Mouse (Mus musculus): ENCODE data around the gene Chrna4.

Chrna4 gene

DNA sequence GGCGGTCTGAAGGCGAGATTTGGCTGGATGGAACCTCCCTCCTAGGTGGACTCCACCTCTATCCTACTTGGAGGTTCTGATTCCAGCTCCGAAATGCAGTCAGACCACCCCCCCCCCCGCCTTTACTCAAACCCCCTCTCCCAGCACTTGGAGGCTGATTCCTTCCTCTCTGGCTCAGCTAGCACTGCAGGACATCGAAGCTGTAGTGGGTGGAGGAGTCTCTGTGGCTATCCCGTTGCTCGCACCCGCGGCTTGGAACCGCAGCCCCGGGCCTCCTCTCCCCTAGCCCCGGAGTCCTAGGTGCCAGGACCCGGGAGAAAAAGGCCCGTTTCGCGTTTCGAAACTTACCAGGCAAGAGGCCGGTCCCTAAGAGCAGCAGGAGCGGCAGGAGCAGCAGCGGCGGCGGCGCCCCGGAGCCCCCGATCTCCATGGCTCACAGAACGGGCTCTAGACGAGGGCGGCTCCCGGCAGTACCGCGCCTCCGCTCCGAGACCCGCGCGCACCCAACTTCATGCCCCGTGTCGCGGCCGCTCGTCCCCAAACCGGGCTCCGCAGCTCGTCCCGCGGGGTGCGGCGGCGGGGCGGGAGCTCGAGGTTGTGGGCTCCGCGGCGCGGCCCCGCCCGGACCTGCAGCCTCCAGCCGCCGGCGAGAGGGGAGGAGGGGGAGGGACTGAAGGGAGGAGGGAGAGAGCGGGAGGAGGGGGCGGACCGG is 4.5 kb downstream of the Chrna4 start:
- peak in 1 of 2 experiments; percentile 23 for DNase-seq (ENCODE audit: low spot score in 2 of 2)

DNA sequence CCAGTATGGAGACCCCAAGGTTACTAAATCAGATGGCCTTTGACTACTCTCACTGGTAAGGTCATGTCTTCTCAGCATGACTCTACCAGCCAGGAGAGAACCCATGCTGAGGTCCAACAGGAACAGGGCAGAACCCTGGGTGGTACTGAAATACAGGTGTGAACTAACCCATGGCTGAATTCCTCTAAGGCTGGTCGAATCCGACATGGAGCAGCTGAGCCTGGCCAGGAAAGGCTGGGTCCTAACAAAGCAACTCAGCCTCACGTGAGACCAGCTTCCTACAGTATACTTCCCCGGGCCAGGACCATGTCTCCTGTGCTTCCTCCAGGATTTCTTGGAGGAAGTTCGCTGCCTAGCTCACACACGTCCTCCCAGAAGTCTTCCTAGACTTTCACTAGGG is 6.8 kb downstream of the Chrna4 start:
- no peak for DNase-seq (ENCODE audit: low spot score in 2 of 2)

- no peak for DNase-seq (ENCODE audit: low spot score in 2 of 2)
These were observed 8.2 kb downstream of the Chrna4 start for GRCm38 (mm10) chr2:181035186-181035585.

DNA sequence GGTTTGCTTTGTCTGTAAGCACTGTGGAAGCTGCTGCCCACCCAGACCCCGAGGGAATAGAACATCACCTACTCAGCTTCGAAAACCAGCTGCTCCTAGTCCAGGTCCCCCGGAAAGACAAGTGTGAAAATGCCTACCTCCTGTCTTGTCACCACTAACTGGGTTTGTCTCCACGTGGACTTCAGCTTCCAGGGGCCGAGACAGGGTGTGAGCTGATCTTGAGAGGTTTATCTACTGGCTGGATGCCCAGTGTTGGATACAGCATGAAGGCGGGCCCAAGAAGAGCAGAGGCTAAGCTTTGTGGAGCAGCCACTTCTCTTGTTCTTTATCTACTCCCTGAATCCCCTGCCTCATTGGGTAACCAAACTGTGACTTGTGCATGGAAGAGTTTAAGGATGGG is 10.0 kb downstream of the Chrna4 start:
- DNase-seq (ENCODE audit: low spot score in 2 of 2): no peak

GRCm38 (mm10) chr2:181032407-181032806 is 10.9 kb downstream of the Chrna4 start:
- DNase-seq (ENCODE audit: low spot score in 2 of 2): no peak

GRCm38 (mm10) chr2:181031406-181031934 is 11.9 kb downstream of the Chrna4 start:
- no peak for DNase-seq (ENCODE audit: low spot score in 2 of 2)

GRCm38 (mm10) chr2:181008339-181008738 is 35.0 kb downstream of the Chrna4 start:
- no peak for DNase-seq (ENCODE audit: low spot score in 2 of 2)

DNA sequence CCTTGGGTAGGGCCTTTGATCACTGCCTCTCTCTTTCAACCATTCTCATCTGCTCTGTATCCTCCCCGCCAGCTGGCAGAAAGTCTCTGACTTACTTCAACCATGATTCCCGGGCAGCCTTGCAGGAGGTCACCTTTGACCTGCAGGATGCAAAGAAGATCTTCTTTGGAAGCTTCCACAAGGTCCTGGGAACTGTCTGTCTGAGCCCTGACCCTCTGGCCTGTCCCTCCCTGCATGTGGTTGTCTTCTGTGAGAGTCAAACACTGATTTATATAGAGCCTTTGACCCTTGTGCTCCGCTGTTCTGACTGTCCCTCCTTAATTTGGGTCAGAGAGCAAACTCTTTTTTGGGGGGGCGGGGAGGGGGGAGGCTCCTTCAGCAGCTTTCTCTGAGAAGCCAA is 36.3 kb downstream of the Chrna4 start:
- DNase-seq (ENCODE audit: low spot score in 2 of 2): no peak

DNA sequence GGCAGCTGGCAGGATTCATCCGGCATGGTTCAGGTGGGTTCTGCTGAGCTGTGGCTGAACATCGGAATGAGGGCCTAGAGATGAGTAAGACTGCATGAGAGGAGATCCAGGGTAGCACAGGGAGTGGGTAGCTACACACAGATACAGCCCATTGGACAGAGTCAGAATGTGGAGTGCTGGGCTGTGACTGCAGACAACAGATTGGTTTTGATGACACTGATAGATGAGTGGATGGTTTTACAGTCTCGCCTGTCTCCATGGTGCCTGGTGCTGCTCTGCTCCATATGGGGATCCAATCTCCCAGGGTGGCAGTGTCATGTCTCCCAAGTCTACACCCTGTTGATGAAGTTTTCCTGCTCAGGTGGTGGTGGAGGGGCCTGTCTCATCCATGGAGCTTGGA is 46.4 kb downstream of the Chrna4 start:
- DNase-seq (ENCODE audit: low spot score in 2 of 2): no peak

GRCm38 (mm10) chr2:180996436-180996835 is 46.9 kb downstream of the Chrna4 start:
- peak; percentile 42 to 60 for DNase-seq (ENCODE audit: low spot score in 2 of 2)

DNA sequence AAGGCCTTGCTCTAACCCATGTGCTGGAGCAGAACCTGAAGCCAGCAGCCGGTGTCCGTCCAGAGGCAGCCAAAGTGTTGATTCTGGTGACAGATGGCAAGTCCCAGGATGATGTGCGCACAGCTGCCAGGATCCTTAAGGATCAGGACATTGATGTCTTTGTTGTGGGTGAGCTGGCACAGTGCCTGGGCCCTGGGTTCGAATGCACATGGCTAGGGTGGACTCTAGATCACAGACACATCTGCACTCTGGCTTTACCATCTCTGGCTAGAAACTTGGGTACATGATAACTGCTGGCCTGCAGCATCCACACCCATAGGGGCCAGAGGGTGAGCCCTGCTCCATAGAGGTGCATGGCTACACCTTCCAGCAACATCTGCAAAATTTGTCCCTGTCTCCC is 47.9 kb downstream of the Chrna4 start:
- DNase-seq (ENCODE audit: low spot score in 2 of 2): no peak

GRCm38 (mm10) chr2:180994360-180994759 is 49.0 kb downstream of the Chrna4 start:
- no peak for DNase-seq (ENCODE audit: low spot score in 2 of 2)

GRCm38 (mm10) chr2:180990347-180990746 is 53.0 kb downstream of the Chrna4 start:
- no peak for DNase-seq (ENCODE audit: low spot score in 2 of 2)

- DNase-seq (ENCODE audit: low spot score in 2 of 2): no peak
These were observed 54.4 kb downstream of the Chrna4 start for GRCm38 (mm10) chr2:180988948-180989347.

DNA sequence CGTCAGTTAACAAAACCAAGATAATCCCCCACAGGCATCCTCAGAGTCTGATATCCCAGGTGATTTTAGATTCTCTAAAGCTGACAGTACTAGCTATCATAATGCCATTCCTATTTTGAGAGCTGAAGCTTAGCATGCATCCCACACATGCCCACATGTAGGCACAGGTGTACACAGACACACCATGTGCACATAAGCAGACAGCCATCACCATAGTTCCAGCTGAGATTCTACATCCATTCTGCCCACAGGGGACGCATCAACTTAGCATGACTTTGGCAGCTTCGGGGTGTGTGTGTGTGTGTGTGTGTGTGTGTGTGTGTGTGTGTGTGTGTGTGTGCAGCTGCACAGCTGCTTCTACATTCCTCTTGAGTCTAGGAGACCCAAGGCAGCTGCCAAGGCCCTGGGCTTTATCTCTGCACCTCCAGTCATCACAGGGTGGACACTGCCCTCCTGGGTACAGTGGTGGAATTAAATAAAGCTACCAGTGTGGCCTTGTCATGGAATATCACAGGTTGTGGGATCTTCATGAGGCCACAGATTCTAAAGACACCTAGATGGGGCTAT is 54.9 kb downstream of the Chrna4 start:
- DNase-seq (ENCODE audit: low spot score in 2 of 2): no peak

- no peak for DNase-seq (ENCODE audit: low spot score in 2 of 2)
These were observed 55.8 kb downstream of the Chrna4 start for GRCm38 (mm10) chr2:180987432-180988030.

GRCm38 (mm10) chr2:180987001-180987400 is 56.3 kb downstream of the Chrna4 start:
- DNase-seq (ENCODE audit: low spot score in 2 of 2): no peak

DNA sequence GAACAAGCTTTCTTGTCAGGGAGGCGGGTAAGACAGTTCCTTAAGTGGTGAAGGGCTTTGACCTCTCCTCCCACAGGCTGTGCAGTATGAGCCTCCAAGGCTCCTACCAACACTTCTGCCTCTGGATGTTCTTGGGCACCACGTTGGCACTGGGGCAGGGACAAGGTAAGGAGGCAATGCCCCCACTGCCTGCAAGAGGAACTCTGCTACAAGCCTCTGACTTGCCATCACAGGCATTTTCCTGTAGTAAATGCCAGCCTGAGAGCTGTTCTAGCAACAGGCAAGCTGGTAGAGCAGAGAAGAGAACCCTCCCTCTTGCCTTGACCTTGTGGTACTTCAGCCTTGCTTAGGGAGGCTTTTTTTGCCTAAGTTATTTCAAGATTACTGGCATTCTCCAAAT is 56.9 kb downstream of the Chrna4 start, which contains the start of gene Col20a1:
Gene Col20a1 (plus strand): TSS at position 87 of the 400 bp plus-strand sequence.
- DNase-seq (ENCODE audit: low spot score in 2 of 2): no peak

DNA sequence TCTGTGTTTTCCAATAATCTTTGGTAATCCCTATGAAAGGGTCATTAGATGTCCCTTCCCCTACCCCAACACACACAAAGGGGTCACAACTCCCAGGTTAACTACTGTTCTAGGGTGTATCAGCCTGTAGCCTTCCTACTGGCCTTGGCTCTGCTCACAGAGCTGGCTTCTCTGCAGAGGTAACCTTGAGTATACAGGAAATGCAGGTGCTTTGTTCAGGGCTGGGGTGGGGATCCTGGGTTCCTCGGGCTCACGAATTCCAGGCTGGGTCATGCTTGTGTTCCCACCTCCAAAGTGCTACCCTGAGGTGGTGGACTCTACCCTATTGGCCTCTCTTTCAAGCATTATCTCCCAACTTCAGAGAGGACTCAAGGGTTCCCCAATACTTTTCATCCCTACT is 57.7 kb downstream of the Chrna4 start:
- no peak for DNase-seq (ENCODE audit: low spot score in 2 of 2)

DNA sequence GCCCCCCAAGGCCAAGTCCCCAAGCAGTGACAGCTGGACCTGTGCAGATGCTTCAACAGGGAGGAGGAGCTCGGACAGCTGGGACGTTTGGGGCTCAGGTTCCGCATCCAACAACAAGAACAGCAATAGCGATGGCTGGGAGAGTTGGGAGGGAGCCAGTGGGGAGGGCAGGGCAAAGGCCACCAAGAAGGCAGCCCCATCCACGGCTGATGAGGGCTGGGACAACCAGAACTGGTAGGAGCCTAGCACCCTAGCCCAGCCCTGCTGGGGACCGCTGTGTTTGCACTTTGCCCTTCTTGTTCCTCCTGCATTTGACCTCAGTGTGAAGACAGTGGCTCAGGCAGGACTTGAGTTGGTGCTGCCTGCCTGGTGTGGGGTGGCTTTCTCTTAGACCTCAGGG is 62.2 kb downstream of the Chrna4 start:
- DNase-seq (ENCODE audit: low spot score in 2 of 2): no peak
